Mouse (Mus musculus) G1E (cell line): Measurements from ENCODE around the gene Ctsf.

Experiments
- CTCF ChIP-seq: IDR thresholded peaks from 2 replicates; pipeline ENCODE4 v1.5.1; 2012; ENCODE audit warnings: low read depth, low read length, inconsistent platforms, mixed read lengths
- POLR2AphosphoS5 ChIP-seq: IDR thresholded peaks from 2 replicates; pipeline ENCODE4 v1.6.1; 2012; ENCODE audit warnings: low read depth, low read length, inconsistent platforms; ENCODE audit not compliant: insufficient replicate concordance

DNA sequence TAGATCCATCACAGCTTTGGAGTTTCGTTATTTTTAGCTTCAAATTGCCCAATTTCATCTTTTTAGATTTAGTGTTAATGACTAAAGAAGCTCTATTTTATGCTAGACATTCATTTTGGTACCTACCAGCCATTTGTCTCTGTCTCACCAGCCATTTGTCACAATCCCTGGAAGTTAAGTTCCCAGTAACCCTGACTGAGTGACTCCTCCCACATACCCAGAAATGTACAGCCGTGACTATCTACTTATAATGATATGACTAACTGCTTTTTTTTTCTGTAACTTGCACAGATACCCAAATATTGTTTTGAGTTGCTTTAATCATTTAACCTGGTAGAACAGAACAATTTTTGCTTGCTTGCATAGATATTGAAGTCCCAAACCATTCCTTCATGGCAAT, 9.1 kb upstream of the Ctsf start:
- TF ChIP-seq CTCF = no peak
- TF ChIP-seq POLR2AphosphoS5 = no peak
